ENCODE assay signal across 22 mouse cellular contexts in genomic region chrX:107264619-107265018, GRCm38 (mm10). TPM values are rescaled to one million over a fixed set of nuclear protein-coding genes. Genes with fewer than 3 reads are reported as not detected.
DNase-seq lines count a peak whose midpoint lies in the region; ATAC-seq and TF ChIP-seq lines count a peak whose summit lies in the region.
"Had no signal": no experiment of that assay in that cellular context is flagged by ENCODE, and none has a peak within 500 bp of the region (broad histone marks: within the 10 kb centered on the region; RNA-seq: fewer than 3 reads in every experiment).

No protein-coding gene starts in this region.

- no peak overlapping the region for H3K4me3 ChIP-seq in G1E (ENCODE audit: low read depth, low read length)
- H3K4me3 ChIP-seq: embryonic facial prominence, embryonic 12.5 days; forebrain, embryonic 15.5 days; heart, adult 2 months; heart, embryonic 15.5 days; hindbrain, embryonic 10.5 days had no signal

- DNase-seq in G1E (ENCODE audit: low spot score) = no peak
- DNase-seq in brain, embryonic 14.5 days (ENCODE audit: low read depth) = peak; percentile 5
- no peak for DNase-seq in layer of hippocampus, postnatal 36 days
- no peak for DNase-seq in frontal cortex, postnatal 10 days (ENCODE audit: low spot score in 2 of 2)
- no peak for DNase-seq in embryo, embryonic 9.5 days (ENCODE audit: extremely low spot score)
- no peak for DNase-seq in T-cell, adult 2 months (ENCODE audit: low spot score)
- DNase-seq: adrenal gland, postnatal 10 days; cerebellum, adult 2 months; cerebellum, postnatal 10 days; embryo, embryonic 11 days; gastrocnemius, postnatal 10 days; heart, adult 2 months; heart, postnatal 14 days had no signal

- no peak for TF ChIP-seq CTCF in G1E (IDR thresholded peaks at IDR 0.05; ENCODE audit: low read depth, low read length)
- TF ChIP-seq CTCF in brain, embryonic 14.5 days (IDR thresholded peaks at IDR 0.05; ENCODE audit: borderline replicate concordance, extremely low read depth, insufficient read depth, insufficient read length) = no peak

- no peak for TF ChIP-seq POLR2A in brain, embryonic 14.5 days (IDR thresholded peaks at IDR 0.05; ENCODE audit: borderline replicate concordance, extremely low read depth, insufficient read depth, insufficient read length, poor library complexity, severe bottlenecking)

- no peaks in the 10 kb centered on the region for H3K4me1 ChIP-seq in G1E (ENCODE audit: insufficient read depth, low read depth, low read length)
- H3K4me1 ChIP-seq: embryonic facial prominence, embryonic 12.5 days; forebrain, embryonic 15.5 days; heart, embryonic 15.5 days; hindbrain, embryonic 10.5 days had no signal

- no peaks in the 10 kb centered on the region for H3K27me3 ChIP-seq in G1E (ENCODE audit: insufficient read depth, low read length)
- H3K27me3 ChIP-seq: embryonic facial prominence, embryonic 12.5 days; forebrain, embryonic 15.5 days; heart, embryonic 15.5 days had no signal

- ATAC-seq in G1E (ENCODE audit: extremely low read depth, insufficient number of reproducible peaks, low FRiP score, poor library complexity, severe bottlenecking) = 0 out of 2 replicates have a peak, but pooled peaks have one; percentile 34
- peak; percentile 97 for ATAC-seq in megakaryocyte, adult 5-6 weeks (ENCODE audit: poor library complexity, severe bottlenecking)
- ATAC-seq: forebrain, embryonic 15.5 days; intestine, embryonic 16.5 days; Patski had no signal

- no peaks in the 10 kb centered on the region for H3K9me3 ChIP-seq in G1E (replicated peaks)
- H3K9me3 ChIP-seq: embryonic facial prominence, embryonic 12.5 days; forebrain, embryonic 15.5 days; heart, embryonic 15.5 days; hindbrain, embryonic 10.5 days had no signal

- no peaks in the 10 kb centered on the region for H3K36me3 ChIP-seq in G1E (replicated peaks)
- H3K36me3 ChIP-seq: embryonic facial prominence, embryonic 12.5 days; forebrain, embryonic 15.5 days; heart, embryonic 15.5 days; hindbrain, embryonic 10.5 days had no signal

RNA-seq across cellular contexts. Expression of gene Gpr174, which starts 8.9 kb away (rescaled TPM):
- total RNA-seq in G1E (2014; fragmentation: Nextera tagmentation) = 1.3 and 1.8 TPM in 2 replicates
- 10.4 and 11.0 TPM in 2 replicates for total RNA-seq in G1E (2017)
- polyA plus RNA-seq in G1E (2012) = 0.03 TPM in 1 of 2 replicates, not detected in the other
- polyA plus RNA-seq in brain, embryonic 14.5 days (2012; rRNA removed) = 0.05 and 0.30 TPM in 2 replicates
- 0.22 and 3.5 TPM in 2 replicates for total RNA-seq in megakaryocyte, adult 5-6 weeks (2015)
- total RNA-seq in megakaryocyte, adult 5-6 weeks (2017) = 0.95 and 1.5 TPM in 2 replicates
- total RNA-seq in layer of hippocampus, postnatal 36 days (2021) = not detected
- polyA plus RNA-seq: cerebellum, adult 2 months; forebrain, embryonic 11.5 days; hindbrain, embryonic 10.5 days; hindbrain, embryonic 14.5 days; Patski had no signal
